Mouse (Mus musculus) embryonic facial prominence, embryonic 10.5 days (tissue): ENCODE results near the gene Cdyl. TPM values are rescaled to one million over a fixed set of nuclear protein-coding genes. Genes with fewer than 3 reads are reported as not detected.

Experiments used
- DNase-seq: peaks from one replicate; pipeline ENCODE4 v3.0.0-alpha.2; 2017; ENCODE audit warnings: low spot score
- H3K27ac ChIP-seq: fragments of 300-500 bp; sonication (generic); replicated peaks from 2 replicates; pipeline ENCODE4 v1.5.1; 2016; ENCODE audit warnings: mild to moderate bottlenecking
- H3K27me3 ChIP-seq: fragments of 300-500 bp; sonication (generic); replicated peaks from 2 replicates; pipeline ENCODE4 v1.6.1; 2016; ENCODE audit warnings: low read depth, mild to moderate bottlenecking; ENCODE audit not compliant: poor library complexity, severe bottlenecking
- H3K36me3 ChIP-seq: fragments of 300-500 bp; sonication (generic); replicated peaks from 2 replicates; pipeline ENCODE4 v1.6.1; 2016; ENCODE audit warnings: mild to moderate bottlenecking, moderate library complexity
- H3K4me1 ChIP-seq: fragments of 300-500 bp; sonication (generic); 2 replicates; pipeline ENCODE4 v1.6.1; 2016
- H3K4me3 ChIP-seq: fragments of 300-500 bp; sonication (generic); 2 replicates; pipeline ENCODE4 v1.5.1; 2016; ENCODE audit warnings: mild to moderate bottlenecking, moderate library complexity
- H3K9me3 ChIP-seq: fragments of 300-500 bp; sonication (generic); 2 replicates; pipeline ENCODE4 v1.6.1; 2016; ENCODE audit warnings: mild to moderate bottlenecking
- WGBS: fragments of 180-500 bp; shearing (Covaris S2); methylation state at CpG from one replicate; pipeline ENCODE4 v1.1.7; 2016; 5-methylcytosine and 5-hydroxymethylcytosine counted together
- polyA plus RNA-seq: library from polyadenylated mRNA; unstranded; fragments of >200 nt; fragmentation: Nextera tagmentation; extraction: Ambion mirVana; gene quantifications from 2 replicates; pipeline ENCODE4 v1.2.1, GENCODE M21; 2016

Cdyl gene
- polyA plus RNA-seq, 1 experiment from 2014 or later: 11.8 TPM

GRCm38 (mm10) chr13:35773763-35774162 is 114.1 kb downstream of the Cdyl start:
- Histone ChIP-seq H3K9me3 (no peaks in the 10 kb centered on the region), H3K4me1 (peaks cover 10% of the 10 kb centered on the region; the same call in 1 of the 2 replicates), H3K36me3 (no peaks in the 10 kb centered on the region), H3K4me3 (no peak overlapping the region), H3K27ac (no peak overlapping the region), H3K27me3 (no peaks in the 10 kb centered on the region)
- no peak for DNase-seq
- WGBS: 61% methylated on average over 7 of the region's 7 CpGs

DNA sequence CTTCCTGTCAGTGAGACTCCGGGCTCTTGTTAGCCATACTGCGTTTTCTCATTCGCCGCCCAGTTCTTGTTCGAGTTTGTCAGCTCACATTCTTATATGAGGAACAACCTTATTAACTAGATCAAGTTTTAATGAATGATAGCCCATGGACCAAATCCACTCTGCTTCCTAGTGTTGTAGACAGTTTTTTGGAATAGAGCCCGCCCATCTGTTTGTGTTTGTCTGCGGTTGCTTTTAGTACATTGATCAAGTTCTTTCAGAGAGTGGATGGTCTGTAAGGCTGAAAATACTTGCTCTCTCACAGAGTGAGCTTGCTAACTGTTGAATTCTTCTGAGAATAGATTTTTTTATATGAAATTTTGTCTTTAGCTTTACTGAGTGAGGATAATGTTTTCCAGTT is 116.5 kb downstream of the Cdyl start:
- no peak overlapping the region for H3K27ac ChIP-seq
- WGBS: 96% methylated on average over 7 of the region's 7 CpGs

DNA sequence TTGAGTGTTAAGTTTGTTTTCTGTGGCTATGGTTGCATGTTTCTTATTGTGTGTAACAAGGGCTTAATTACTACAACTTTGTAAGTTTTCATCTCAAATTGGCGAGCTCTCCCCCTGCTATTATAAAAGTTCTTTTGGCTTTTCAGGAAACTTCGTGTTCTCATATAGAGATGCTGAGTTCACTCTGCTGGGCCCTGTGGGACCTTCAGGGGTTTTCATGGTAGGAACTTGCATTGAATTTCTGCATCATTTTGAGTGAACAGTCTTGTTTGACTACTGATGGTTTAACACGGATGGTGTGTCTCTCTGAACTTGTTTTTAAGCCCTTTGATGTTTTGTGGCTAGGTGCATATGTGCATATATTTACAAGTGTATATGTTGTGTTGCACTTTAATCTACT is 121.1 kb downstream of the Cdyl start:
- Histone ChIP-seq H3K9me3 (no peaks in the 10 kb centered on the region), H3K4me1 (no peaks in the 10 kb centered on the region), H3K36me3 (no peaks in the 10 kb centered on the region), H3K27ac (no peak overlapping the region), H3K4me3 (no peak overlapping the region), H3K27me3 (no peaks in the 10 kb centered on the region)
- 84% methylated on average over 3 of the region's 3 CpGs for WGBS
- DNase-seq: no peak

More for the DNA sequence above, 116.5 kb downstream of the Cdyl start:
- Histone ChIP-seq H3K9me3 (no peaks in the 10 kb centered on the region), H3K4me3 (no peak overlapping the region), H3K36me3 (no peaks in the 10 kb centered on the region), H3K4me1 (peaks cover 10% of the 10 kb centered on the region; the same call in 1 of the 2 replicates), H3K27me3 (no peaks in the 10 kb centered on the region)
- no peak for DNase-seq

GRCm38 (mm10) chr13:35781755-35782154 is 122.1 kb downstream of the Cdyl start:
- Histone ChIP-seq H3K36me3 (no peaks in the 10 kb centered on the region), H3K9me3 (no peaks in the 10 kb centered on the region), H3K27ac (no peak overlapping the region), H3K4me1 (no peaks in the 10 kb centered on the region), H3K27me3 (no peaks in the 10 kb centered on the region), H3K4me3 (no peak overlapping the region)
- WGBS: 81% methylated on average over 3 of the region's 3 CpGs
- no peak for DNase-seq

DNA sequence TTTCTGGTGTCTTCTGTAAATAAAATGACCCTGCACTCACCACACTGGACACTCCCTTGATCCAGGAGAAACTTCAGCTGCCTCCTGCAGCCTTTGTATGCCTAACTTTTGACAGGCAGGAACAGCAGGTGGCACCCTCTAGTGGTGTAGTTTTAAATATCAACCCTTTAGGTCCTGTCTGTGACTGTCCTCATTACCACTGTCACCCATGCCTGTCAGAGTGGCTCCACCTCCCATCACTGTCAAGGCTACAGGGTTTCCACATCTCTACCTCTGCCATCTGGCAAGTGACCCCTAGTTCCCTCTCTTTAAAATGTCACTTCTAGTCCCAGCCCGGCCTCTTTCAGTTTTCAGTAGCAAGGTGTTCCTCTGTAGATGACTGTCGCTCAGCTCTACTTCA is 123.3 kb downstream of the Cdyl start:
- Histone ChIP-seq H3K4me1 (no peaks in the 10 kb centered on the region), H3K27me3 (no peaks in the 10 kb centered on the region), H3K36me3 (no peaks in the 10 kb centered on the region), H3K4me3 (no peak overlapping the region), H3K9me3 (no peaks in the 10 kb centered on the region), H3K27ac (no peak overlapping the region)
- DNase-seq: peak; percentile 19
- WGBS: 82% methylated on average over 2 of the region's 2 CpGs

- DNase-seq: no peak
- Histone ChIP-seq H3K4me3 (no peak overlapping the region), H3K9me3 (no peaks in the 10 kb centered on the region), H3K36me3 (no peaks in the 10 kb centered on the region), H3K4me1 (no peaks in the 10 kb centered on the region), H3K27ac (no peak overlapping the region), H3K27me3 (no peaks in the 10 kb centered on the region)
- 87% methylated on average over 6 of the region's 6 CpGs for WGBS
Observed at GRCm38 (mm10) chr13:35783576-35783975, 123.9 kb downstream of the Cdyl start.

DNA sequence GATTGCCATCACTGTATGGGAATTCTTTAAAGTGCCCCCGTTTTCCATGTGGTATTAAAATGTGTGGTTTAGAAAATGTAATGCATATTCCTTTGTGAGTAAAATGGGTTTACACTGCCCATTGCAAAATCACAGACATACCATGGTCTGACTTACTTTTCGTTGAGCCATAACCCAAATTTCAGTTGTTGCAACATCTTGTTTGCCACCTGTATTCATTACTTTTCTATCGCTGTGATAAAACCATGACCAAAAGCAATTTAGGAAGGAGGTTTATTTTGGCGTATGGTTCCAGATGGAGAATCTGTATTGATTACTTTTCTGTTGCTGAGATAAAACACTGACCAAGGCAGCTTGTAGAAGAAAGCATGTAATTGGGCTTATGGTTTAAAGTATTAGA is 124.6 kb downstream of the Cdyl start:
- WGBS: 90% methylated on average over 4 of the region's 4 CpGs
- Histone ChIP-seq H3K27ac (no peak overlapping the region), H3K4me1 (no peaks in the 10 kb centered on the region; the same call in 1 of the 2 replicates)

GRCm38 (mm10) chr13:35785330-35785939 is 125.8 kb downstream of the Cdyl start:
- Histone ChIP-seq H3K27me3 (no peaks in the 10 kb centered on the region), H3K4me1 (peaks cover 6% of the 10 kb centered on the region), H3K4me3 (no peak overlapping the region), H3K9me3 (no peaks in the 10 kb centered on the region), H3K36me3 (no peaks in the 10 kb centered on the region), H3K27ac (no peak overlapping the region)
- DNase-seq: no peak
- whole genome bisulfite sequencing: 82% methylated on average over 5 of the region's 5 CpGs

More for the DNA sequence above, 124.6 kb downstream of the Cdyl start:
- no peak for DNase-seq
- Histone ChIP-seq H3K27me3 (no peaks in the 10 kb centered on the region), H3K36me3 (no peaks in the 10 kb centered on the region), H3K4me3 (no peak overlapping the region), H3K9me3 (no peaks in the 10 kb centered on the region)

GRCm38 (mm10) chr13:35786726-35787399 is 127.2 kb downstream of the Cdyl start:
- H3K27me3 ChIP-seq: no peaks in the 10 kb centered on the region
- no peak overlapping the region for H3K27ac ChIP-seq
- no peaks in the 10 kb centered on the region for H3K9me3 ChIP-seq
- 92% methylated on average over 6 of the region's 6 CpGs for WGBS
- H3K4me3 ChIP-seq: no peak overlapping the region
- peaks cover 14% of the 10 kb centered on the region for H3K4me1 ChIP-seq
- DNase-seq: no peak
- H3K36me3 ChIP-seq: no peaks in the 10 kb centered on the region

DNA sequence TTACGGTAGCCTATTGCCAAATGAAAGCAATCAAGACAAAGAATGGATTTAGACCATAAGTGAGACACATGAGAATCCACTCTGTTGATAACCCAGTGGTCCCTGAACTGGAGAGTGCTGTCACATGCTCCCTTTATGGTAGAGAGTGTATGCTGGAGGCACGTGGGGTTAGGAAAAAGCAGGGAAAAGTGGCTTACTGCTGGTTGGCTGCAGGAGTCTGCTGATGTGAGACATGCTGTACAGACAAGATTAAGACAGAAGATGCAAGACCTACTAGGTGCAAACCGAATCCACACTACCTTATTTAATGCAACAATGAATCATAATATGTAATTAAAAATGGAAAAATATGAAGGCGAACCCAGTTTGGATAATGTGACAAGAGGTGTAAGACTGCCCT is 129.9 kb downstream of the Cdyl start:
- Histone ChIP-seq H3K4me1 (peaks cover 25% of the 10 kb centered on the region), H3K27me3 (no peaks in the 10 kb centered on the region), H3K9me3 (no peaks in the 10 kb centered on the region), H3K27ac (no peak overlapping the region), H3K4me3 (no peak overlapping the region), H3K36me3 (no peaks in the 10 kb centered on the region)
- 85% methylated on average over 4 of the region's 4 CpGs for WGBS
- no peak for DNase-seq

DNA sequence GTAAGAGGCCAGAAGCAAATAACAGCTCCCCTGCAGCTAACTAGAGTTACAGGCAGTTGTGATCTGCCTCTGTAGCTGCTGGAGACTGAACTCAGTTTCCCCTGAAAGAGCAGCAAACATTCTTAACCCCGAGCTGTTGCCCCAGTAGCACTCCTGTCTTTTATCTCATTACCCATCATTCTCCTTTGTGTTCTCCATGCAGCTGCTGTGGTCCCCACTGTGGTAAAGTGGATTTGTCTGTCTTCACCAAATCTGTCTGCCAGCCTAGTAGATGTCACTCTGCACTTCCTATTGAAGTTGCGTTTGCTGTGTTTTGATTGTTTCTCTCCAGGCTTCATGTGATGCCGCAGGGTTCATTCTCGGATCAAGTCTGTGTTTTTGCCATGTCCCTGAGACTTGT is 130.8 kb downstream of the Cdyl start:
- no peaks in the 10 kb centered on the region for H3K9me3 ChIP-seq
- H3K27ac ChIP-seq: no peak overlapping the region
- 76% methylated on average over 4 of the region's 4 CpGs for WGBS
- H3K36me3 ChIP-seq: no peaks in the 10 kb centered on the region
- no peaks in the 10 kb centered on the region for H3K27me3 ChIP-seq
- H3K4me1 ChIP-seq: peaks cover 26% of the 10 kb centered on the region
- H3K4me3 ChIP-seq: no peak overlapping the region
- no peak for DNase-seq

DNA sequence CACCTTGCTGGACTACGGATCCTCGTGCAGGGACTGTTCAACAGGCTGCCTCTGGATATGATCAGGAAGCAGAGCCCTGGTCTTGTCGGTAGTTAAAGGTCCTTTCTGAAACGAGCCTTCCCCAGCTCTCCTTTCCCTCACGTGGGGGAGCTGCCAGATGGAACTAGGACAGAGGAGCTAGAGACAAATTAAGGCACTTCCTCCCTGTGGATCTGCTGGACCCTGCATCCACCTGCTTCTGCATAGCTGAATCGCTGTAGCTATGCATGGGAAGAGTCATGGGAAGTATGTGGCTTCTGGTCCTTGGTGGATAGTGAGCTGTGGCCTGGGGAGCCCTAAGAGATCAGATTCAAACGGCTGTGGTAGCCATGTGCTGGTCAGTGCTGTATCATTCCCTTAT is 134.7 kb downstream of the Cdyl start:
- Histone ChIP-seq H3K4me3 (no peak overlapping the region), H3K9me3 (no peaks in the 10 kb centered on the region), H3K27ac (no peak overlapping the region), H3K4me1 (peaks cover 36% of the 10 kb centered on the region), H3K27me3 (no peaks in the 10 kb centered on the region), H3K36me3 (no peaks in the 10 kb centered on the region)
- WGBS: 65% methylated on average over 7 of the region's 7 CpGs
- no peak for DNase-seq

- Histone ChIP-seq H3K27ac (no peak overlapping the region), H3K36me3 (no peaks in the 10 kb centered on the region), H3K9me3 (no peaks in the 10 kb centered on the region), H3K27me3 (no peaks in the 10 kb centered on the region), H3K4me1 (peaks cover 36% of the 10 kb centered on the region), H3K4me3 (no peak overlapping the region)
- no peak for DNase-seq
- WGBS: 76% methylated on average over 4 of the region's 4 CpGs
Observed at GRCm38 (mm10) chr13:35794774-35795173, 135.1 kb downstream of the Cdyl start.
